Mouse (Mus musculus): ENCODE results near the gene Olfr591. TPM values are rescaled to one million over a fixed set of nuclear protein-coding genes. Genes with fewer than 3 reads are reported as not detected.
"Not testable (repeated sequence)": the region's sequence is repeated elsewhere in the genome, so short reads cannot be mapped to it uniquely, and the experiment has no call there.

Olfr591 gene
- not detected for polyA plus RNA-seq (2012; fragmentation: generic; extraction: Trizol)

DNA sequence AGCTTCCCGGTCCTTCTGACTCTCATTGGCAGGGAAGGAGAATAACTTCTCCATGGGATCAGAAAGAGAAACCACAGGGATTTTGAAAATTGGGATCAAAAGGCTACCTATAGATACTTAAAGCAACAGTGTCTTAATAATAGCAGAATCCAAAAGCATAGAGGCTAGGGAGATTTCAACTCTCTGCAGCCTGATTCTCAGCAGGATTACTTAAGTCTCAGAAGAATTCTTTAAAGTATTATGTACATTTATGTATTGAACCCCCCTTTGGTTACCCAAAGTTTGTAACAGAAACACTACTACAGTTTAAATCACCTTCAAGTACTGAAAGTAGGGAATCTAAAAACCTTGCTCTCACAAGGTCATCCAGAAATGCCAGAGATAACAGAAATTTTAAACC, at the start of gene Olfr591:
Gene Olfr591, minus strand, starts transcription at position 101 of the 400 bp plus-strand sequence.
- Histone ChIP-seq H3K27me3 (ENCODE audit: control insufficient read depth, insufficient read depth, insufficient read length) (no peaks in the 10 kb centered on the region), H3K4me2 (ENCODE audit: low read depth) (no peak within 1 kb of the TSS), H3K4me3 (no peak within 1 kb of the TSS), H3K36me3 (ENCODE audit: control insufficient read depth, insufficient read depth) (no peaks in the 10 kb centered on the region), H3ac (ENCODE audit: control insufficient read depth, insufficient read length) (no peak within 1 kb of the TSS), H3K79me2 (ENCODE audit: control insufficient read depth, insufficient read depth) (no peaks in the 10 kb centered on the region)
- TF ChIP-seq TCF12 (IDR thresholded peaks at IDR 0.05; ENCODE audit: insufficient read depth, poor library complexity, severe bottlenecking): no peak
- TF ChIP-seq SRF (IDR thresholded peaks at IDR 0.05; ENCODE audit: control insufficient read depth, insufficient read length, low read depth): no peak
- TF ChIP-seq MAX (IDR thresholded peaks at IDR 0.05; ENCODE audit: low read depth): no peak
- TF ChIP-seq REST (IDR thresholded peaks at IDR 0.05; ENCODE audit: insufficient read depth, insufficient read length): no peak
- TF ChIP-seq POLR2A (IDR thresholded peaks at IDR 0.05; ENCODE audit: insufficient read length, low read depth): no peak
- no peak for TF ChIP-seq TCF3 (IDR thresholded peaks at IDR 0.05; ENCODE audit: insufficient read length, low read depth)
- TF ChIP-seq MYOG (IDR thresholded peaks at IDR 0.05; ENCODE audit: control insufficient read depth in 1 of 3, insufficient read depth in 1 of 3, insufficient read length in 2 of 3, low read depth in 2 of 3): no peak
- no peak for TF ChIP-seq MYOD1 (IDR thresholded peaks at IDR 0.05; ENCODE audit: control insufficient read depth in 1 of 3, insufficient read length in 2 of 3, low read depth in 2 of 3)
- TF ChIP-seq CEBPB (IDR thresholded peaks at IDR 0.05; ENCODE audit: insufficient read depth, poor library complexity, severe bottlenecking): no peak
- TF ChIP-seq USF1 (IDR thresholded peaks at IDR 0.05; ENCODE audit: low read depth): no peak
- no peak for TF ChIP-seq E2F4 (IDR thresholded peaks at IDR 0.05; ENCODE audit: insufficient read depth)
- TF ChIP-seq POLR2AphosphoS2 (IDR thresholded peaks at IDR 0.05; ENCODE audit: insufficient read length, low read depth): no peak

DNA sequence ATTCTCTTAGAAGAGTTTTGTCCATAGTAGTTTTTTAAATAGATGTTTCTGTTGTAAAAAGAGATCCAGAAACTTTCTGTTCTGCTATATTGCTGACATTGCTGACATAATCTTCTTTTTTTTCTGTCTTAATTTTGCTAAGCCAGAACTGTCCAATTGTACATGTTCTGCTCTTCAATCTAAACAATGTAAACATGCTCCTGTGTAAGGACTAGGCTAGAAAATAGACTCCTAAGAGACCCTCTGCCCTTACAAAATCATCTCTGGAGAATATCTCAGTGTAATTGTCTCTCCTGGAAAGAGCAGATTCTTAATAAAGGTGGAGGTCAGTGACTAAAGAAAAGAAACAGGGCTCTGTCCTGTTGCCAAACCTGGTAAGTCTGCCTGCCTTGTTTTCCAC, 38.6 kb upstream of the Olfr591 start, which contains the start of gene Olfr594:
Gene Olfr594, plus strand, starts transcription at position 301 of the 400 bp plus-strand sequence.
- Histone ChIP-seq H3K36me3 (ENCODE audit: control insufficient read depth, insufficient read depth) (no peaks in the 10 kb centered on the region), H3K27me3 (ENCODE audit: control insufficient read depth, insufficient read depth, insufficient read length) (no peaks in the 10 kb centered on the region), H3K4me2 (ENCODE audit: low read depth) (no peak within 1 kb of the TSS), H3ac (ENCODE audit: control insufficient read depth, insufficient read length) (no peak within 1 kb of the TSS), H3K79me2 (ENCODE audit: control insufficient read depth, insufficient read depth) (no peaks in the 10 kb centered on the region), H3K4me3 (no peak within 1 kb of the TSS)
- TF ChIP-seq MYOD1 (IDR thresholded peaks at IDR 0.05; ENCODE audit: control insufficient read depth in 1 of 3, insufficient read length in 2 of 3, low read depth in 2 of 3): no peak
- no peak for TF ChIP-seq REST (IDR thresholded peaks at IDR 0.05; ENCODE audit: insufficient read depth, insufficient read length)
- TF ChIP-seq MYOG (IDR thresholded peaks at IDR 0.05; ENCODE audit: control insufficient read depth in 1 of 3, insufficient read depth in 1 of 3, insufficient read length in 2 of 3, low read depth in 2 of 3): no peak
- TF ChIP-seq POLR2AphosphoS2 (IDR thresholded peaks at IDR 0.05; ENCODE audit: insufficient read length, low read depth): no peak
- TF ChIP-seq TCF12 (IDR thresholded peaks at IDR 0.05; ENCODE audit: insufficient read depth, poor library complexity, severe bottlenecking): no peak
- TF ChIP-seq POLR2A (IDR thresholded peaks at IDR 0.05; ENCODE audit: insufficient read length, low read depth): no peak
- no peak for TF ChIP-seq E2F4 (IDR thresholded peaks at IDR 0.05; ENCODE audit: insufficient read depth)
- no peak for TF ChIP-seq TCF3 (IDR thresholded peaks at IDR 0.05; ENCODE audit: insufficient read length, low read depth)
- no peak for TF ChIP-seq USF1 (IDR thresholded peaks at IDR 0.05; ENCODE audit: low read depth)
- TF ChIP-seq MAX (IDR thresholded peaks at IDR 0.05; ENCODE audit: low read depth): no peak

- H3ac ChIP-seq (ENCODE audit: control insufficient read depth, insufficient read length); H3K36me3 ChIP-seq (ENCODE audit: control insufficient read depth, insufficient read depth); H3K27me3 ChIP-seq (ENCODE audit: control insufficient read depth, insufficient read depth, insufficient read length); H3K4me3 ChIP-seq; H3K79me2 ChIP-seq (ENCODE audit: control insufficient read depth, insufficient read depth); H3K4me2 ChIP-seq (ENCODE audit: low read depth): not testable (repeated sequence)
These were observed 33.9 kb upstream of the Olfr591 start for GRCm38 (mm10) chr7:103212050-103212449.

DNA sequence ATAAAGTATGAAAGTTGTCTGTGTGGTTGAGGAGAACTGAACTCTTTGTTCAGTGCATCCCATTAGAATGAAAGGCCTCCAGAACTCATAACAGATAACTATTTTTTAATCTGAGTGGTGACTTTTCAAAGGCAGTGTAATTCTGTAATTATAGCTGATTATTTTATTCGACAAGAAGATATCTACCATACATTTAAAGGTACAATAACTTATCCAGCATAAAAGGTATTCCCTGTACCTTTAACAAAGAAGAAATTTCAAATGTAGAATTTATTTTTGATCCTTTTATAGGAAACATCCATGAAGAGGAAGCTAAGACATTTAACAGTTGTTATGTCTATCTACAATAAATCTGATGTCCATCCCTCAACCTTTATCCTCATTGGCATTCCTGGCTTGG, 33.4 kb upstream of the Olfr591 start, which contains the start of gene Olfr593:
Gene Olfr593, plus strand, starts transcription at position 301 of the 400 bp plus-strand sequence.
- Histone ChIP-seq H3K79me2 (ENCODE audit: control insufficient read depth, insufficient read depth) (no peaks in the 10 kb centered on the region), H3K4me2 (ENCODE audit: low read depth) (no peak within 1 kb of the TSS), H3K27me3 (ENCODE audit: control insufficient read depth, insufficient read depth, insufficient read length) (no peaks in the 10 kb centered on the region), H3ac (ENCODE audit: control insufficient read depth, insufficient read length) (no peak within 1 kb of the TSS), H3K4me3 (no peak within 1 kb of the TSS), H3K36me3 (ENCODE audit: control insufficient read depth, insufficient read depth) (no peaks in the 10 kb centered on the region)
- no peak for TF ChIP-seq CEBPB (IDR thresholded peaks at IDR 0.05; ENCODE audit: insufficient read depth, poor library complexity, severe bottlenecking)
- TF ChIP-seq USF1 (IDR thresholded peaks at IDR 0.05; ENCODE audit: low read depth): no peak
- TF ChIP-seq POLR2A (IDR thresholded peaks at IDR 0.05; ENCODE audit: insufficient read length, low read depth): no peak
- TF ChIP-seq POLR2AphosphoS2 (IDR thresholded peaks at IDR 0.05; ENCODE audit: insufficient read length, low read depth): no peak
- no peak for TF ChIP-seq MAX (IDR thresholded peaks at IDR 0.05; ENCODE audit: low read depth)
- TF ChIP-seq TCF12 (IDR thresholded peaks at IDR 0.05; ENCODE audit: insufficient read depth, poor library complexity, severe bottlenecking): no peak
- TF ChIP-seq REST (IDR thresholded peaks at IDR 0.05; ENCODE audit: insufficient read depth, insufficient read length): no peak
- no peak for TF ChIP-seq TCF3 (IDR thresholded peaks at IDR 0.05; ENCODE audit: insufficient read length, low read depth)
- TF ChIP-seq SRF (IDR thresholded peaks at IDR 0.05; ENCODE audit: control insufficient read depth, insufficient read length, low read depth): no peak
- TF ChIP-seq MYOG (IDR thresholded peaks at IDR 0.05; ENCODE audit: control insufficient read depth in 1 of 3, insufficient read depth in 1 of 3, insufficient read length in 2 of 3, low read depth in 2 of 3): no peak
- no peak for TF ChIP-seq MYOD1 (IDR thresholded peaks at IDR 0.05; ENCODE audit: control insufficient read depth in 1 of 3, insufficient read length in 2 of 3, low read depth in 2 of 3)
- no peak for TF ChIP-seq E2F4 (IDR thresholded peaks at IDR 0.05; ENCODE audit: insufficient read depth)

GRCm38 (mm10) chr7:103184503-103184902, 6.4 kb upstream of the Olfr591 start, which contains the start of gene Olfr592:
Gene Olfr592, plus strand, starts transcription at chr7:103184803.
- not testable (repeated sequence) for H3K36me3 ChIP-seq (ENCODE audit: control insufficient read depth, insufficient read depth); H3K27me3 ChIP-seq (ENCODE audit: control insufficient read depth, insufficient read depth, insufficient read length); H3K4me3 ChIP-seq; H3K79me2 ChIP-seq (ENCODE audit: control insufficient read depth, insufficient read depth); H3K4me2 ChIP-seq (ENCODE audit: low read depth); H3ac ChIP-seq (ENCODE audit: control insufficient read depth, insufficient read length)

Data from myocyte (in vitro differentiated cells).